Mouse (Mus musculus): Measurements from ENCODE around the gene Vpreb3. TPM values are rescaled to one million over a fixed set of nuclear protein-coding genes. Genes with fewer than 3 reads are reported as not detected.

The Vpreb3 gene
- polyA plus RNA-seq, 2 experiments: 0.85 to 2.5 TPM

DNA sequence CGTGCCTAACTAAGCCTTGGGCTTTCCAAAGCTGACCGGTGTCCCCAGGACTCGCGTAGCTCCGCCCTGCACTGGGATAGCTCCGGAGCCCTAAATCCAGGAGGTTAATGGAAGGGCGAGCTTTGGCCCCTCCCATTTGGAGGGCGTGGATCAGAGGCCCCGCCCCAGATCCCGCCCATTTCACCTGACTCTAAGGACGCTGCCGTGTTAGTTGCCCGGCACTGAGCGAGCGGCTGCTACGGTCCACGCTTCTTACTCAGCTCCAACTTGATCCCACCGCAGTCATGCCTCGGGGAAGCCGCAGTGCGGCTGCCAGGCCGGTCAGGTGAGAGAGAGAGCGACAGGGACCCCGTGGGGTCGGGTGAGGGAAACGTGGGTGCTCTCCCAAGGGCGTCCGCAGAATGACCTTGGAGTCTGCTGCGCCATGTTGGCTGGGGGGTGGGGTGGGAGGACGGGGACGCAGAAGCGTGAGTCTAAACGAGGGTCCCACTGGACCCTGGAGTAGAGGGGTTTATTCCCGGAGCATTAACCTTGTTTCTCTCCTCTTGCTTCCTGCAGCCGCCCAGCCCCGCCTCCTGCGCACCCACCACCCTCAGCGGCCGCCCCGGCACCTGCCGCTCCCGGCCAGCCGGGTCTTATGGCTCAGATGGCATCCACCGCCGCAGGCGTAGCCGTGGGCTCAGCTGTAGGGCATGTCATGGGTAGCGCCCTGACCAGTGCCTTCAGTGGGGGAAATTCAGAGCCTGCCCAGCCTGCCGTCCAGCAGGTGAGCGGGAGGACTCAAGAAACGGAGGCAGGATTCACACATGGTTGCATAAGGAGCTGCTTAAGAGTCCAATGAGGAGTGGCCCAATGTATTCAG lies 6.9 kb upstream of the Vpreb3 start, which contains the start of gene Mmp11:
TSS of gene Mmp11 (minus strand) at position 817 of the 862 bp plus-strand sequence.
- peak; percentile 74 for ATAC-seq (ENCODE audit: insufficient read depth)
- no peak for TF ChIP-seq EP300 (IDR thresholded peaks at IDR 0.05; ENCODE audit: low read depth)
- TF ChIP-seq CTCF (IDR thresholded peaks at IDR 0.05; ENCODE audit: low read depth): no peak
- peak within 1 kb of the TSS; percentile 98 for H3K4me2 ChIP-seq (ENCODE audit: low read depth)
- WGBS (ENCODE audit: insufficient replicate concordance): 2% methylated on average over 51 of the region's 51 CpGs
- H3K4me3 ChIP-seq (ENCODE audit: insufficient read depth in 1 of 2, low read depth in 2 of 2, low read length in 2 of 2): peak within 1 kb of the TSS; percentile 72 to 80
- peak; percentile 80 to 85 (median 85) for DNase-seq (ENCODE audit: low read depth in 3 of 3, low spot score in 3 of 3)
- H3K9ac ChIP-seq (replicated peaks): peak within 1 kb of the TSS; percentile 72
- H3K27ac ChIP-seq: peak within 1 kb of the TSS; percentile 55
- peaks cover 24% of the 10 kb centered on the region for H3K27me3 ChIP-seq (ENCODE audit: control insufficient read depth, insufficient read depth, low read length)
- no peaks in the 10 kb centered on the region for H3K9me3 ChIP-seq (ENCODE audit: control insufficient read depth, low read length)
- H3K4me1 ChIP-seq (replicated peaks; ENCODE audit: control insufficient read depth in 2 of 2, insufficient read depth in 2 of 2, low read length in 1 of 2): peaks cover 36 to 49% of the 10 kb centered on the region in 2 experiments
- H3K36me3 ChIP-seq (replicated peaks; ENCODE audit: control insufficient read depth, insufficient read depth, low read depth): peaks cover 2% of the 10 kb centered on the region; the same call in 1 of the 2 replicates

DNA sequence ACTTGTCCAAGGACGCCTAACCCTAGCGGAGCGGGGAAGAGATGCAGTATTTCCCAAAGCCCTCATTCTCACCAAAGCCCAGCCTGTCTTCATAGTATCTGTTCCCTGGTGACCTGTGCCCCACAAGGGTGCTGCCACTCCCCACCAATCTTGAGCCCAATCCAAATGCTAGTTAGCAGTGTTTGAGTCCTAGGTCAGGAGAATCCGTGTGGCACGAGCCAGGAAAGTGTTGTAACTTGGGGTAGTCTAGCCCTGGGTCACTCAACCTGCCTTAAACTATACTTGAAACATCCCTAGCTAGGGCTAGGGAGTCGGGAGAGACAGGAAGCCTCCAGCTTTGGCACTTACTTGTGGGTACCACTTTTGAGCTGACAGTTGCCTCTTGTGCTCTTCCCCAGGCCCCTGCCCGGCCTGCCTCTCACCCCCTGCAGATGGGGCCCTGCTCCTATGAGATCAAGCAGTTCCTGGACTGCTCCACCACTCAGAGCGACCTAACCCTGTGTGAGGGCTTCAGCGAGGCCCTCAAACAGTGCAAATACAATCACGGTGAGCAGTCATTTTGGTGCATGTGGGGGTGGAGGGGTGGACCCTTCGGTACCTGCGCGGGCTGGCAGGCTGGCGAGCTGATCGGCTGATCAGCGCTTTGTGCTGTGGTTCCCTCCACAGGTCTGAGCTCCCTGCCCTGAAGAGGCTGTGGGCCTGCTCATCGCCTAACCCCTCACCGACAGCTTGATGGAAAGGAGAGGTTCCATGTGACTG lies 5.8 kb upstream of the Vpreb3 start:
- Histone ChIP-seq H3K4me3 (ENCODE audit: insufficient read depth in 1 of 2, low read depth in 2 of 2, low read length in 2 of 2) (peak overlapping the region; percentile 4 to 80), H3K36me3 (replicated peaks; ENCODE audit: control insufficient read depth, insufficient read depth, low read depth) (peaks cover 2% of the 10 kb centered on the region; the same call in 1 of the 2 replicates), H3K9me3 (ENCODE audit: control insufficient read depth, low read length) (no peaks in the 10 kb centered on the region), H3K27me3 (ENCODE audit: control insufficient read depth, insufficient read depth, low read length) (peaks cover 12% of the 10 kb centered on the region), H3K27ac (peak overlapping the region; percentile 93), H3K9ac (replicated peaks) (peak overlapping the region; percentile 72), H3K4me2 (ENCODE audit: low read depth) (peak overlapping the region; percentile 98), H3K4me1 (replicated peaks; ENCODE audit: control insufficient read depth in 2 of 2, insufficient read depth in 2 of 2, low read length in 1 of 2) (peaks cover 36 to 48% of the 10 kb centered on the region in 2 experiments)
- WGBS (ENCODE audit: insufficient replicate concordance): 56% methylated on average over 18 of the region's 18 CpGs
- ATAC-seq (ENCODE audit: insufficient read depth) (no peak), DNase-seq (ENCODE audit: low read depth in 3 of 3, low spot score in 3 of 3) (no peak)
- TF ChIP-seq EP300 (IDR thresholded peaks at IDR 0.05; ENCODE audit: low read depth) (no peak), CTCF (IDR thresholded peaks at IDR 0.05; ENCODE audit: low read depth) (peak; percentile 17; the same call in 1 of the 2 replicates)

DNA sequence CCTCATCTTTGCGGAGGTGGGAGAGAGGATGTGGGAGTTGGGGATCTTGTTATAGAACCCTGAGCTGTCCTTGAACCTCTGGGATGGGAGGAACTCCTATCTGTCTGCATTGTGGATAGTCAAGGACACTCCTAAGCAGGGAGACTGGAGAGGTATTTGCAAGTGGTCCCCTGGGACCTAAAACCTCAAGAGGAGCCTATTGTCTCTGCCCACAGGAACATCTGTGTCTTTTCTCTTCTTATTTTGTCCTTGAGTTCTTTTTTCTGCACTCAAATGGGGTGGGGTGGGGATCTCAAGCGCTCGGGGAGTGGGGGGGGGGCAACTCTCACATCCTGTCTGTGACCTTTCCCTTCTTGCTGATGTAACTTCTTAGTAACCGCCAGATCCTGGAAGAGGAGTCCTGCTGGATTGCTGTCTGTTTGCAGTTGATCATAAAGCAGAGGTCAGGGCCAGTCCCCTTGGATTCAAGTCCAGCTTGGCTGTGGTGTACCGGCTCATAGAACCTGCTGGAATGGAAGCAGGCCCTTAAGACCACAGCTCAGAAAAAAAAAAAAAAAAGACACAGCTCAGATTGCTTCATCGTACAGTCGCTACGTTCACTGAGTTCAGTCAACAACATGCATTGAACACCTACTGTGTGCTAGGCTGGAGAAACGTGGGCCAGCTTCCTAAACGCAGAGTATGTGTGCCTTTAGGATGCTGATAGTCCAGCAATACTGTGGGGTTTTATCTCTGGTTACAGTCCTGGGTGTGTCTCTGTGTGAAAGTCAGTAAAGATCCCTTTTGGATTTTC lies 4.8 kb upstream of the Vpreb3 start:
- H3K9ac ChIP-seq (replicated peaks): peak overlapping the region; percentile 72
- H3K4me1 ChIP-seq (replicated peaks; ENCODE audit: control insufficient read depth in 2 of 2, insufficient read depth in 2 of 2, low read length in 1 of 2): peaks cover 36 to 44% of the 10 kb centered on the region in 2 experiments
- H3K9me3 ChIP-seq (ENCODE audit: control insufficient read depth, low read length): no peaks in the 10 kb centered on the region
- peak; percentile 84 for TF ChIP-seq EP300 (IDR thresholded peaks at IDR 0.05; ENCODE audit: low read depth)
- TF ChIP-seq CTCF (IDR thresholded peaks at IDR 0.05; ENCODE audit: low read depth): no peak
- peaks cover 2% of the 10 kb centered on the region; the same call in 1 of the 2 replicates for H3K36me3 ChIP-seq (replicated peaks; ENCODE audit: control insufficient read depth, insufficient read depth, low read depth)
- peak; percentile 64 for ATAC-seq (ENCODE audit: insufficient read depth)
- H3K4me2 ChIP-seq (ENCODE audit: low read depth): peak overlapping the region; percentile 98
- H3K27ac ChIP-seq: peak overlapping the region; percentile 93
- peaks cover 2% of the 10 kb centered on the region for H3K27me3 ChIP-seq (ENCODE audit: control insufficient read depth, insufficient read depth, low read length)
- peak overlapping the region; percentile 62 to 80 for H3K4me3 ChIP-seq (ENCODE audit: insufficient read depth in 1 of 2, low read depth in 2 of 2, low read length in 2 of 2)
- peak; percentile 72 to 74 (median 73) for DNase-seq (ENCODE audit: low read depth in 3 of 3, low spot score in 3 of 3)
- 37% methylated on average over 10 of the region's 10 CpGs for WGBS (ENCODE audit: insufficient replicate concordance)

DNA sequence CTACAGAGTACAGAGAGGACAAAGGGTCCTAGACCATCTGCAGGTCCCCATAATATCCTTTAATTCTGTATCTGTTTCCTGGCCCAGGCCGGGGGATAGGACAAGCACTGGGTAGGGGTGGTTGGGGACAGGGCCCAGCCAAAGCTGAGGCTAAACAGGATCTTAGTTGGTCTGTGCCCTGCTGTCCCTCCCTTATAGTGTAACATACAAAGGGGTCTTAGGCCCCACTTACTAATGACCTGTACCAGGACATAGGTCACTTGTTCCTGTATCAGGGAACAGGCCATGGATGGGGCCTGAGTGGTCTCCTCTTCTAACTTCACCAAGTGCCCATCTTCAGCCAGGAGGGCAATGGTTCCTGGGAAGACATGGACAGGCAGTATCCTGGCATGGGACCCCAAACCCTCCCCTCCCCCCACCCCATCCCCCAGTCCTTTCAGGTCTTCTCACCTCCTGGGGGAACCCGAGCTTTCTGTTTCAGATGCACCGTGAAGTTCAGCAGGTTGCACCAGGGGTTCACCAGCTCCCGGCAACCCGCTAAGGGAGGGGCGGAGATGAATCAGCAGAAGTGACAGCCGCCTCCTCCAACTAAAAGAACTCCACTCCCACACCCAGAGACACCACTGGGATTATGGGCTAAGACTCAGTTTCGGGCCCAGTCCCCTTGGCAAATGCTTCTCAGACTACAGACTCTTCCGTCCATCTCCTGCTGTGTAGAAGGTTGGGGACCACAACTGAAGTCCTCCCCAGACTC lies 3.2 kb upstream of the Vpreb3 start:
- peak overlapping the region; percentile 79 for H3K9ac ChIP-seq (replicated peaks)
- ATAC-seq (ENCODE audit: insufficient read depth) (peak; percentile 74), DNase-seq (ENCODE audit: low read depth in 3 of 3, low spot score in 3 of 3) (peak; percentile 71 to 79 (median 77))
- no peaks in the 10 kb centered on the region for H3K9me3 ChIP-seq (ENCODE audit: control insufficient read depth, low read length)
- H3K27me3 ChIP-seq (ENCODE audit: control insufficient read depth, insufficient read depth, low read length): no peaks in the 10 kb centered on the region
- H3K4me2 ChIP-seq (ENCODE audit: low read depth): peak overlapping the region; percentile 98
- TF ChIP-seq CTCF (IDR thresholded peaks at IDR 0.05; ENCODE audit: low read depth) (no peak), EP300 (IDR thresholded peaks at IDR 0.05; ENCODE audit: low read depth) (no peak)
- H3K27ac ChIP-seq: peak overlapping the region; percentile 93
- 21% methylated on average over 9 of the region's 9 CpGs for WGBS (ENCODE audit: insufficient replicate concordance)
- peak overlapping the region; percentile 80 to 91 for H3K4me3 ChIP-seq (ENCODE audit: insufficient read depth in 1 of 2, low read depth in 2 of 2, low read length in 2 of 2)
- peaks cover 36 to 44% of the 10 kb centered on the region in 2 experiments for H3K4me1 ChIP-seq (replicated peaks; ENCODE audit: control insufficient read depth in 2 of 2, insufficient read depth in 2 of 2, low read length in 1 of 2)
- peaks cover 2% of the 10 kb centered on the region; the same call in 1 of the 2 replicates for H3K36me3 ChIP-seq (replicated peaks; ENCODE audit: control insufficient read depth, insufficient read depth, low read depth)
